Mouse (Mus musculus): ENCODE data around the gene Ubr4. TPM values are rescaled to one million over a fixed set of nuclear protein-coding genes. Genes with fewer than 3 reads are reported as not detected.
A peak's percentile ranks its signal among the peaks of the same experiment; 100 is the strongest.

Ubr4 gene
- total and polyA plus RNA-seq, 3 experiments = 81.9 to 270 (median 177) TPM

DNA sequence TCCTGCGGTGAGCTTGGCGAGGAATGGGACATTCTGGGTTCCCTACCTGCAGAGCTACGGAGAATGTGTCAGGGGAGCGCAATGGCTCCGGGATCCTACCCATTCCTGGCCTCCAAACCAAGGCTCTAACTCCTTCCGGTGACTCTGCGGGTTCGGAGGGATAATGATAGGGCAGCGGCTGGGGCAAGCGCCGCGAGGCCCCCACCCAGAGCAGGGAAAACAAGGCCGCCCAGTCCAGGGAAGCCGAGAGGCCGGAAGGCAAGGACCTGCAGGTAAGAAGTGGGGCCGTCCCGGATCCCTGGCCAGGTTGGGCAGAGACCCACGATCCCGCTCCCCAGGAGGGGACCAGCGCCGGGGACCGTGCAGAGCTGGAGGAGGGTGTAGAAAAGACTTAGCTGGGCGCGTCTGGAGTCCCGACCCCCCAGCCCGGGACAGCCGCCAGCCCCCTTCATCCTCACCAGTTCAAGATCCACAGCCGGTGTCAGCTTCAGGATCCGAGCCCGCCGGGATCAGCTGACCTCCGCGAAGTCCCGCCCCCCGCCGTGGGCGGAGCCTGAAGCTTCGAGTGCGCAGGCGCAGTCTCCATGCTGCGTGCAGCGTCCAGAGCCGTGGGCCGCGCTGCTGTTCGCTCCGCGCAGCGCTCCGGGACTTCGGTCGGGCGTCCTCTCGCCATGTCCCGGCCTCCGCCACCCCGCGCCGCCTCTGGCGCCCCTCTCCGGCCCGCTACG lies 42.1 kb upstream of the Ubr4 start, which contains the start of the genes Pqlc2 and Akr7a5 (continued):
- no peak for TF ChIP-seq BHLHE40 (IDR thresholded peaks at IDR 0.05; ENCODE audit: borderline replicate concordance, low read depth, low read length)
- TF ChIP-seq MEF2A (IDR thresholded peaks at IDR 0.05; ENCODE audit: extremely low read depth, insufficient replicate concordance, low read depth, low read length, poor library complexity, severe bottlenecking) = no peak

DNA sequence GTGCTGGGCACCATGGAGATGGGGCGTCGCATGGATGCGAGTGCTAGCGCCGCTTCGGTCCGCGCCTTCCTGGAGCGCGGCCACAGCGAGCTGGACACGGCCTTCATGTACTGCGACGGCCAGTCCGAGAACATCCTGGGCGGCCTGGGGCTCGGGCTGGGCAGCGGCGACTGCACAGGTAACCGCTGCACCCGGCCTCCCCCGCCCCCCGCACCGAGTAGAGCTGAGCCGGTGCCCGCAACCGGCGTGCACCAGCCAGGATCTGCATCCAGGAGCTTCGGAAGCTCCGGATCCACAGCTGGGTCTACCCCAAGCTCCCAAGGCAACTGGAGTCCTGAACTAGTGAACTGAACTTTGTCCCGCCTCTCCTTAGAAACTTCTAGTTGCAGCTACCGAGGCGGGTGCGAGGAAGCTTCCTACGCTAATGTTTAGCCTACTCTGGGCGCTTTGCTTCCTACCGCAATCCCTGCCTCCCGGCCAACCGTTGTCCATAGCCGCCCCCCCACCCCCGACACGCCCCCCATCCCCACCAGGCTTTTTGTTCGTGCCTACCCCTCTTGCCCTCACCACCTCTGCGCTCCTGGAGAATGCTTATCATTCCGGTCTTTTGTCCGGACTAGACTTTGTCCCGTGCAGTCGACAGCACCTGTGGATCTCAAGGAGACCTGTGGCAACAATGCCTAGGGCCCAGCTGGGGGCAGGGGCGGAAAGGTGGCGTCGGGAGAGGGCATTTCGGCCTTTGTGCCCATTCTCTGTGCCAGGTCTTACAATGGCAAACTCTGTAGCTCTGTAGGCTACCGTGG lies 41.3 kb upstream of the Ubr4 start:
- peak; percentile 62 for DNase-seq (ENCODE audit: low read depth, low spot score)
- no peaks in the 10 kb centered on the region for H3K9me3 ChIP-seq (replicated peaks; ENCODE audit: insufficient read depth, low read length)
- peak overlapping the region; percentile 40 for H3K27ac ChIP-seq (ENCODE audit: control insufficient read depth, low read depth, low read length)
- peak overlapping the region; percentile 86 to 88 for H3K4me3 ChIP-seq (ENCODE audit: control insufficient read depth in 1 of 2, insufficient read depth in 1 of 2, low read depth in 2 of 2, low read length in 2 of 2)
- H3K36me3 ChIP-seq (ENCODE audit: control insufficient read depth in 1 of 2, insufficient read depth in 2 of 2, low read length in 2 of 2) = no peaks in the 10 kb centered on the region; a peak in 1 of 4 replicates
- peaks cover 0 to 9% of the 10 kb centered on the region in 2 experiments; a peak in 2 of 4 replicates for H3K4me1 ChIP-seq (ENCODE audit: control insufficient read depth in 1 of 2, insufficient read depth in 2 of 2, low read length in 2 of 2)
- peak overlapping the region; percentile 93 for H3K9ac ChIP-seq (ENCODE audit: control insufficient read depth, low read depth, low read length, poor library complexity, severe bottlenecking)
- TF ChIP-seq MAZ (IDR thresholded peaks at IDR 0.05; ENCODE audit: low read depth, low read length) = no peak
- peak; percentile 11; the same call in 1 of the 2 replicates for TF ChIP-seq SIN3A (IDR thresholded peaks at IDR 0.05; ENCODE audit: low read length)
- TF ChIP-seq UBTF (IDR thresholded peaks at IDR 0.05; ENCODE audit: borderline replicate concordance, insufficient read depth, low read depth, low read length) = peak; percentile 73; the same call in 1 of the 2 replicates
- peaks cover 4% of the 10 kb centered on the region; the same call in 1 of the 2 replicates for H3K79me2 ChIP-seq (ENCODE audit: control insufficient read depth, insufficient read depth, low read length, poor library complexity)
- no peaks in the 10 kb centered on the region for H3K27me3 ChIP-seq (ENCODE audit: control insufficient read depth in 1 of 2, insufficient read depth in 2 of 2, low read length in 2 of 2)

DNA sequence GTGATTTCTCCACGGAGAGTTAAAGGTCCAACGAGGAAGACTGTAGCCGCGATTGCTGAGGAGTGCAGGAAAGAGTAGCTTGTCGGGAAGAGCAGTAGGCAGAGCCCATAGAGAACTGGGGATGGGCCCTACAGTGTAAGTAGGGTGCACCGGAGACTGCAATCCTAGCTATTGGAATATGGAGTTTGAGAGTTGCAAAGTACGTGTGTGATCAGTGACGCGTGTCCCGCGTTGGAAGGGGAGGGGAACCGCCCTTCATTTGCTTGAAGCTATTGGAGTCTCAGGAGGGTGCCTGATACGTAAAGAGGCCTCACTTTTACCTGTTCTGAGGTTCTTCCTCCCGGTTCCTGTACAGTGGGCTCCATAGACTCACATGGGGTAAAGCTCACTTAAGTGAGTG lies 40.7 kb upstream of the Ubr4 start:
- peaks cover 4% of the 10 kb centered on the region; the same call in 1 of the 2 replicates for H3K79me2 ChIP-seq (ENCODE audit: control insufficient read depth, insufficient read depth, low read length, poor library complexity)
- no peaks in the 10 kb centered on the region; a peak in 1 of 4 replicates for H3K36me3 ChIP-seq (ENCODE audit: control insufficient read depth in 1 of 2, insufficient read depth in 2 of 2, low read length in 2 of 2)
- peak; percentile 74 for DNase-seq (ENCODE audit: low read depth, low spot score)
- H3K4me1 ChIP-seq (ENCODE audit: control insufficient read depth in 1 of 2, insufficient read depth in 2 of 2, low read length in 2 of 2) = peaks cover 0 to 9% of the 10 kb centered on the region in 2 experiments; a peak in 2 of 4 replicates
- TF ChIP-seq EP300 (IDR thresholded peaks at IDR 0.05; ENCODE audit: low read depth in 1 of 2, low read length in 2 of 2) (no peak), KAT2A (conservative IDR thresholded peaks at IDR 0.05; ENCODE audit: low read depth, low read length) (no peak), GATA1 (IDR thresholded peaks at IDR 0.05; ENCODE audit: low read depth, low read length) (0 out of 2 replicates have a peak, but pooled peaks have one; percentile 12), ETS1 (IDR thresholded peaks at IDR 0.05; ENCODE audit: low read depth, low read length) (no peak), CHD1 (IDR thresholded peaks at IDR 0.05; ENCODE audit: low read depth, low read length) (no peak), ZMIZ1 (IDR thresholded peaks at IDR 0.05; ENCODE audit: low read depth, low read length) (no peak), SIN3A (IDR thresholded peaks at IDR 0.05; ENCODE audit: low read length) (0 out of 2 replicates have a peak, but pooled peaks have one; percentile 19), UBTF (IDR thresholded peaks at IDR 0.05; ENCODE audit: borderline replicate concordance, insufficient read depth, low read depth, low read length) (no peak), MAX (IDR thresholded peaks at IDR 0.05; ENCODE audit: low read length) (peak; percentile 49; the same call in 1 of the 2 replicates), MYC (IDR thresholded peaks at IDR 0.05; ENCODE audit: low read depth, low read length) (0 out of 2 replicates have a peak, but pooled peaks have one; percentile 43), MXI1 (IDR thresholded peaks at IDR 0.05; ENCODE audit: low read depth, low read length) (peak; percentile 52; the same call in 1 of the 2 replicates)
- no peaks in the 10 kb centered on the region for H3K27me3 ChIP-seq (ENCODE audit: control insufficient read depth in 1 of 2, insufficient read depth in 2 of 2, low read length in 2 of 2)
- H3K4me3 ChIP-seq (ENCODE audit: control insufficient read depth in 1 of 2, insufficient read depth in 1 of 2, low read depth in 2 of 2, low read length in 2 of 2) = peak overlapping the region; percentile 86 to 88
- peak overlapping the region; percentile 93 for H3K9ac ChIP-seq (ENCODE audit: control insufficient read depth, low read depth, low read length, poor library complexity, severe bottlenecking)
- H3K9me3 ChIP-seq (replicated peaks; ENCODE audit: insufficient read depth, low read length) = no peaks in the 10 kb centered on the region
- H3K27ac ChIP-seq (ENCODE audit: control insufficient read depth, low read depth, low read length) = no peak overlapping the region

Measured in MEL (cell line).